Mouse (Mus musculus) heart, embryonic 16.5 days (tissue): Measurements from ENCODE around the gene Pgc. TPM values are rescaled to one million over a fixed set of nuclear protein-coding genes. Genes with fewer than 3 reads are reported as not detected.
A peak's percentile ranks its signal among the peaks of the same experiment; 100 is the strongest.

Experiments used
- ATAC-seq: fragments of 200-750 bp; cut with Nextera tagmentation; replicated peaks from 2 replicates; pipeline ENCODE4 v1.8.0; 2017; ENCODE audit warnings: moderate number of reproducible peaks; ENCODE audit not compliant: insufficient read depth, low FRiP score; ENCODE audit errors: extremely low read depth
- H3K27ac ChIP-seq: fragments of 300-500 bp; sonication (generic); 2 replicates; pipeline ENCODE4 v1.5.1; 2014; ENCODE audit warnings: mild to moderate bottlenecking, low read length, control low read depth, moderate library complexity
- H3K27me3 ChIP-seq: fragments of 300-500 bp; sonication (generic); 2 replicates; pipeline ENCODE4 v1.6.1; 2014; ENCODE audit warnings: low read length, mixed read lengths; ENCODE audit not compliant: control insufficient read depth, insufficient read depth
- H3K36me3 ChIP-seq: fragments of 300-500 bp; sonication (generic); 2 replicates; pipeline ENCODE4 v1.6.1; 2014; ENCODE audit not compliant: control insufficient read depth, insufficient read depth
- H3K4me1 ChIP-seq: fragments of 300-500 bp; sonication (generic); 2 replicates; pipeline ENCODE4 v1.6.1; 2014; ENCODE audit warnings: low read length, mixed read lengths; ENCODE audit not compliant: control insufficient read depth, insufficient read depth
- H3K4me2 ChIP-seq: fragments of 300-500 bp; sonication (generic); 2 replicates; pipeline ENCODE4 v1.6.1; 2014; ENCODE audit warnings: low read depth, mild to moderate bottlenecking, control low read depth, low read length
- H3K4me3 ChIP-seq: fragments of 300-500 bp; sonication (generic); 2 replicates; pipeline ENCODE4 v1.5.1; 2014; ENCODE audit warnings: mild to moderate bottlenecking, control low read depth, low read length
- H3K9ac ChIP-seq: fragments of 300-500 bp; sonication (generic); 2 replicates; pipeline ENCODE4 v1.6.1; 2014; ENCODE audit warnings: low read length, control low read depth
- H3K9me3 ChIP-seq: fragments of 300-500 bp; sonication (generic); replicated peaks from 2 replicates; pipeline ENCODE4 v1.6.1; 2016; ENCODE audit warnings: low read length; ENCODE audit not compliant: control insufficient read depth
- WGBS: fragments of 180-500 bp; shearing (Covaris S2); extraction: QIAGEN DNeasy Blood & Tissue Kit; methylation state at CpG from one replicate; pipeline ENCODE4 v1.1.7; 2014; 5-methylcytosine and 5-hydroxymethylcytosine counted together
- polyA plus RNA-seq: library from polyadenylated mRNA; unstranded; fragments of >200 nt; fragmentation: Nextera tagmentation; extraction: Ambion mirVana; gene quantifications from 2 replicates; pipeline ENCODE4 v1.2.1, GENCODE M21; 2015

Pgc gene
- polyA plus RNA-seq, 1 experiment from 2014 or later = 0.56 TPM

DNA sequence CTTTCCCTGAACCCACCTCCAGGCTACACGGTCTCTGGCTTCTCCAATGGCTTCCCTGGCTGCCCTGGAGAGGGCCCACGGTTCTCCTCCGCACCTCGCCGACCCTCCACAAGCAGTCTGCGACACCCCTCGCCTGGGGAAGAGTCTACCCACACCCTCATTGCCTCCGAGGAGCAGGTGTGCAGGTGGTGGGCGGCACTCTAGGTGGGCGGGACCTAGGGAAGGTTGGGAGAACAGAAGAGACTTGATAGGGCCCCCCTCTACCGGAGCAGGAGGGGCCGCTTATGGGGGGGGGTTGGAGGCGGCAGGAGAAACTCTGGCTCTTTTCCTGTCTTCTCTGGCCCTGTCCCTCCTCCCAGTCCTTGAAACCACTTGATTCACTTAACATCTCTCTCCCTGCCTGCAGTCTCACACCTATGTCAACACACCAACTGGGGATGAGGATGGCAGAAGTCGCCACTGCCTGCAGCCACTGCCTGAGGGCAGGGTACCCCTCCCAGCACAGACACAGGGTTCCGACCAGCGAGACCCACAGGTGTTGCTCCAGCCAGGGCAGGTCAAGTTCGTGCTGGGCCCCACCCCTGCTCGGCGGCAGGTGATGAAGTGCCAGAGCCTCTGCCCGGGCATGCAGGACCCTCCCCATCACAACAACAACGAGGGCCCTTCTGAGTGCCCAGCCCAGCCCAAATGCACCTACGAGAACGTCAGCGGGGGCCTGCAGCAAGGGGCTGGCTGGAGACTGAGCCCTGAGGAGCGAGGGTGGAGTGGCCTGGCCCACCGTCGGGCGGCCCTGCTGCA, 23.9 kb upstream of the Pgc start:
- Histone ChIP-seq H3K4me1 (no peaks in the 10 kb centered on the region), H3K36me3 (peaks cover 6% of the 10 kb centered on the region; the same call in 1 of the 2 replicates), H3K4me2 (no peak overlapping the region), H3K9ac (no peak overlapping the region), H3K27me3 (peaks cover 3% of the 10 kb centered on the region), H3K4me3 (no peak overlapping the region), H3K27ac (no peak overlapping the region), H3K9me3 (no peaks in the 10 kb centered on the region)
- WGBS = 45% methylated on average over 28 of the region's 28 CpGs
- ATAC-seq = no peak

DNA sequence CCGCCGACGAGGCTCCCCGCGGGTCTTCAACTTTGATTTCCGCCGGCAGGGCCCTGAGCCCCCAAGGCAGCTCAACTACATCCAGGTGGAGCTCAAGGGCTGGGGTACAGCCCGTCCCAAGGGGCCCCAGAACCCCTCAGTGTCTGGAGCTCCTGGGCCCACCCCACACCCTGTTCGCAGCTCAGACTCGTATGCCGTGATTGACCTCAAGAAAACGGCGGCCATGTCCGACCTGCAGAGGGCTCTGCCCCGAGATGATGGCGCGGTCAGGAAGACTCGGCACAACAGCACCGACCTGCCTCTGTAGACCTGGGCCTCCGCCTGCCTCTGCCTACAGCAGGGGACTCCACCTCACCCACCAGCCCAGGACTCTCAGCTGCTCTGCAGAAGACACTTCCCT, 23.1 kb upstream of the Pgc start:
- H3K9me3 ChIP-seq = no peaks in the 10 kb centered on the region
- H3K27me3 ChIP-seq = peaks cover 3% of the 10 kb centered on the region
- 38% methylated on average over 20 of the region's 20 CpGs for WGBS
- no peaks in the 10 kb centered on the region for H3K4me1 ChIP-seq
- no peak overlapping the region for H3K27ac ChIP-seq
- H3K36me3 ChIP-seq = peaks cover 6% of the 10 kb centered on the region; the same call in 1 of the 2 replicates
- no peak for ATAC-seq
- no peak overlapping the region for H3K9ac ChIP-seq
- no peak overlapping the region for H3K4me3 ChIP-seq
- H3K4me2 ChIP-seq = no peak overlapping the region

DNA sequence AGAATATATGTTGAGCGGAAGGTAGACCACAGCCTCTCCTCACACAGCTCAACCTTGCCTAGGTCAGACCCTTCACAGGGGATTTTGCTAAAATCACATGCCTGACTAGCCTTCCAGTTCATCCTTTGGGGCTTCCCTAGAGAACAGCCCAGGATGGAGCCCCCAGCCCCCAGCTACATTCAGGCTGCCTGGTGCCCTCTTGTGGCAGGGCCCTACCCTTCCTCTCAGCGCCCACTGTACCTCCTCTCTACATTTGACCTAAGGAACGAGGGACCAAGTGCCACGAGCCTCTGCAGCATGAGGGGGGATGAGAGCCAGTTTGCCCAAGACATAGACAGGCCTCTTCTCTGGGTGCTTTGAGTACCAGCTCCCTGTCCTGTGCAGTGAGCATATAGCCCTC, 21.9 kb upstream of the Pgc start:
- 82% methylated on average over 4 of the region's 4 CpGs for WGBS
- no peak overlapping the region for H3K9ac ChIP-seq
- no peak overlapping the region for H3K4me2 ChIP-seq
- no peaks in the 10 kb centered on the region for H3K4me1 ChIP-seq
- no peaks in the 10 kb centered on the region for H3K9me3 ChIP-seq
- no peak overlapping the region for H3K27ac ChIP-seq
- no peak overlapping the region for H3K4me3 ChIP-seq
- no peak for ATAC-seq
- peaks cover 3% of the 10 kb centered on the region for H3K27me3 ChIP-seq
- peaks cover 6% of the 10 kb centered on the region; the same call in 1 of the 2 replicates for H3K36me3 ChIP-seq

DNA sequence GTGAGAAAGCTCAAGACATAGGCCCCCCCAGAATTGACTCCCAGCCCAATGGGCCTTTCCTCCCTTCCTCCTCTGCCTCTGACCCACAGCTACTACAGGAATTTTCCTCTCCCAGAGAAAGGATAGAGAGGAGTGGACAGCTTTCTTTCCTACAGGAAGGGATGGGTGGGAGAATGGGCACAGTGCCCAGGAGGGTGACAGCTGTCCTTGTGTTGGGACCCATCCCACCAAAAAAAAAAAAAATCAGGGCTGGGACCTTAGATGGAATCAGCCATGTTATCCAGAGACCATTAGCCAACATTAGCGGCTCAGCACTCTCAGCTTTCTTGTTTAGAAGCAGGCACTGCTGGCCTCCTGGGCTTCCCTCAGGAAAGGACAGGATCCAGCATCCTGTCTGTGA, 20.4 kb upstream of the Pgc start:
- H3K4me1 ChIP-seq = no peaks in the 10 kb centered on the region
- H3K9me3 ChIP-seq = no peaks in the 10 kb centered on the region
- H3K36me3 ChIP-seq = peaks cover 6% of the 10 kb centered on the region; the same call in 1 of the 2 replicates
- ATAC-seq = 0 out of 2 replicates have a peak, but pooled peaks have one; percentile 38
- no peak overlapping the region for H3K4me2 ChIP-seq
- no peak overlapping the region for H3K27ac ChIP-seq
- no peak overlapping the region for H3K4me3 ChIP-seq
- 73% methylated on average over 1 of the region's 1 CpGs for WGBS
- H3K27me3 ChIP-seq = peaks cover 3% of the 10 kb centered on the region
- H3K9ac ChIP-seq = no peak overlapping the region

DNA sequence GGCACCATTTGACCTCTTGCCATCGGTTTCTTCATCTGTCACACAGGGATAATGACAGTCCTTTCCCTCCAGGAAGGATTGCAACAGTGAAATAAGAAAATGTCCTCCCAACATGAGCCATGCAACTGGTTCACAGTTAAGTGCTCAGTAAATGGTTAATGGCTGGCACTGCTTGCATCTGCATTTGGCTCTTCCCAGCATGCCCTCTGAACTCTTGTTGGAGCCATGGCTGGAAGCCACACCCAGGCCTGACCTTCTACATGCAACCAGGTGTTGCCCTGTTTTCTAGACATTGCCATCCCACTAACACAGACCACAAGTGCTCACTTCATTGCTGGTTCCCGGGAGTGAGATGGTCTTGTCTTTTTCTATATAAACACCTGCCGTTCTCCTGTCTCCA, 18.7 kb upstream of the Pgc start:
- no peaks in the 10 kb centered on the region for H3K9me3 ChIP-seq
- no peak for ATAC-seq
- H3K27ac ChIP-seq = no peak overlapping the region
- H3K4me1 ChIP-seq = no peaks in the 10 kb centered on the region
- no peak overlapping the region for H3K4me3 ChIP-seq
- peaks cover 3% of the 10 kb centered on the region for H3K27me3 ChIP-seq
- WGBS = 81% methylated on average over 3 of the region's 3 CpGs
- H3K9ac ChIP-seq = no peak overlapping the region
- H3K4me2 ChIP-seq = no peak overlapping the region
- peaks cover 2% of the 10 kb centered on the region; the same call in 1 of the 2 replicates for H3K36me3 ChIP-seq

DNA sequence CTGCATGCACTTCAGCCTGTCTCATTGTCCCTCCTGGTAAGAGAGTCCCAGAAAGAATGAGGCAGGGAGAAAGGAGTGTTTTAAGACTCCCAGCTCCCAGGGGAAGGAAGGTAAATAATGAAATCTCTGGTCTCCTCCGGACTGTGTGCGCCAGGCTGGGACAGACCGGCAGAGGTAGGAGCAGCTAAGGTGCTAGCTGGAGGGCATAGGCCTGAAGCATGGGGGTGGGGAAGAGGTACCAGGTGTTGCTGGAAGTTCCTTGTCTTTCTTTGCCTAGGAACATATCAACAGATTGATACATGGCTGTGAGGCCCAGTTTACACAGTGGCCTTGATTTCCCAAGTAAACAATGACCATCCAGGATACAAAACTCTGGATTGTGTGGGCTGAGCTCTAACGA, 17.7 kb upstream of the Pgc start:
- no peaks in the 10 kb centered on the region for H3K4me1 ChIP-seq
- no peaks in the 10 kb centered on the region; the same call in none of the 2 replicates for H3K27me3 ChIP-seq
- H3K9me3 ChIP-seq = no peaks in the 10 kb centered on the region
- ATAC-seq = no peak
- no peak overlapping the region for H3K9ac ChIP-seq
- H3K36me3 ChIP-seq = no peaks in the 10 kb centered on the region
- WGBS = 62% methylated on average over 4 of the region's 4 CpGs
- no peak overlapping the region for H3K4me3 ChIP-seq
- H3K4me2 ChIP-seq = no peak overlapping the region
- H3K27ac ChIP-seq = no peak overlapping the region

DNA sequence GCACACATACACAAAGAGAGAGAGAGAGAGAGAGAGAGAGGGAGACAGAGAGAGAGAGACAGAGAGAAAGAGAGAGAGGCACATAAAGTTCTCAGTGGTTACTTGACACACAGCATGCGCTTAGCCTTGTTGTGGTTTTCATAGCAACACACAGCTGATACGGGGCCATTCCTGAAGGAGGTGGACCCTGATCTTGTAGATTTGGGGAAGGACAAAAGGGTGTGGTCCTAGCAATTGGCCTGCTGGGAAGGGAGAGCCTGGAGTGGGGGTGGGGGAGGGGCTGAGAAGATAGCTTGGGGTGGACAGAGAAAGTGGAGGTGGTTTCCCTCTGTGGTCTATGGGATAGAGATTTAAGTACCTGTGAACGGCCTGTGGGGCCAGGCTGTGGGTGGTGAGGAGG, 16.6 kb upstream of the Pgc start:
- WGBS = 58% methylated on average over 3 of the region's 3 CpGs
- no peaks in the 10 kb centered on the region; the same call in 1 of the 2 replicates for H3K27me3 ChIP-seq
- no peaks in the 10 kb centered on the region for H3K9me3 ChIP-seq
- H3K27ac ChIP-seq = no peak overlapping the region
- no peak overlapping the region for H3K9ac ChIP-seq
- H3K4me3 ChIP-seq = no peak overlapping the region
- no peaks in the 10 kb centered on the region for H3K36me3 ChIP-seq
- H3K4me2 ChIP-seq = no peak overlapping the region
- no peak for ATAC-seq
- H3K4me1 ChIP-seq = no peaks in the 10 kb centered on the region

DNA sequence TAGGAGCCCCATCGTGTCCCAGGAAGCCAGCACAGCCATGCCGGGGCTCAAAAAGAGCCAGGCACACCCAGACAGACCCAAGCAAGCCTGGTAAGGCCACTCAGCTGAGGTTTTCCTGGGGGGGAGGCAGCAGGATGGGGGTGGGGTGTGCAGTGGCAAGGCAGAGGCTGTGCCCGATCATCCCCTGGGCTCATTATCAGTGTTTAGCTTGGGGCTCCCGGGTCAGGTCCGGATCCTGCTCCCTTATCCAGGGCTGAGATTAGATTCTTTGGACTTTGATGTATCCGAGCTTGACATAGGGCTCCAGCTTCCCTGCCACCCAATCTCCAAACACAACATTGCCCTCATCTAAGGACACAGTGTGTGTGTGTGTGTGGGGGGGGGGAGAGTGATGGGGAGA, 14.8 kb upstream of the Pgc start:
- Histone ChIP-seq H3K4me1 (no peaks in the 10 kb centered on the region), H3K27me3 (no peaks in the 10 kb centered on the region; the same call in 1 of the 2 replicates), H3K4me3 (no peak overlapping the region), H3K4me2 (no peak overlapping the region), H3K9me3 (no peaks in the 10 kb centered on the region), H3K36me3 (no peaks in the 10 kb centered on the region), H3K27ac (no peak overlapping the region), H3K9ac (no peak overlapping the region)
- 21% methylated on average over 6 of the region's 6 CpGs for WGBS
- no peak for ATAC-seq

DNA sequence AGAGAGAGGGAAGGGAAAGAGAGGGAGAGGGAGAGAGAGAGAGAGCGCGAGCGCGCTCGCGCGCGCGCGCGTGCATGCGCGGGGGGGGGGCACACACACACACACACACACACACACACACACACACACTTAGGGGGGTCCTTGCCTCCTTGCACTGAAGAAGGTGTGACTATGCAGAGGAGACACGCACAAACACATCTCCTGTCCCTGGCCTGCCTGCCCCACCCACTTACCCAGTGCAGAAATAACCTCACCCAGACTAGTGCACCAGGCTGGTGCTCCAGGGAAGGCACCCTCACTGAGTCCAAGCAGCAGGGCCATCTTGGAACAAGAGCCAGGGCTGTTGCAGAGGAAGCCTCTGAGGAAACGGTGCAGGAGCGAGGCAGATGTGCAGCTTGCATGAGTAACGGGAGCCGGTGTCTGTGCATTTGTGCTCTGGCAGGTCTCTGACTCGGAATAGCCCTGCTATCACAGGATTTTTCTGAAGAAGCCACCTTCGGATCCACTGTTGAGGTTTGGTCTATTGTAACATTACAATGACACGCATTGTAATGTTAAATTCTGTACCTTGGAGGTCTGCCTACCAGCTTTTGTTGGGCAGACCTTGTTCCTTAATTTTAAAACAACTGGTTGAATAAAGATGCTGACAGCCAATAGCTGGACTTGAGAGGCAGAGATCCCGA, 13.6 kb upstream of the Pgc start:
- no peaks in the 10 kb centered on the region for H3K36me3 ChIP-seq
- no peak overlapping the region for H3K4me2 ChIP-seq
- no peak overlapping the region for H3K27ac ChIP-seq
- 45% methylated on average over 21 of the region's 22 CpGs for WGBS
- H3K9ac ChIP-seq = no peak overlapping the region; the same call in 1 of the 2 replicates
- H3K9me3 ChIP-seq = no peaks in the 10 kb centered on the region
- H3K27me3 ChIP-seq = no peaks in the 10 kb centered on the region
- H3K4me3 ChIP-seq = no peak overlapping the region
- ATAC-seq = no peak
- no peaks in the 10 kb centered on the region for H3K4me1 ChIP-seq
